Mouse (Mus musculus) cerebellum, adult 2 months (tissue): Measurements from ENCODE around the gene Pik3r1. TPM values are rescaled to one million over a fixed set of nuclear protein-coding genes. Genes with fewer than 3 reads are reported as not detected.

Source experiments
- DNase-seq, 2 experiments: peaks; one replicate each; pipeline ENCODE4 v3.0.0; 2021
- H3K27ac ChIP-seq: fragments of 200-500 bp; 2 replicates; pipeline ENCODE4 v1.5.1; 2012; ENCODE audit warnings: low read length, control low read depth, inconsistent platforms; ENCODE audit not compliant: insufficient read depth
- H3K27me3 ChIP-seq: fragments of 200-500 bp; 2 replicates; pipeline ENCODE4 v1.6.1; 2012; ENCODE audit warnings: inconsistent platforms, mild to moderate bottlenecking, low read length, moderate library complexity; ENCODE audit not compliant: control insufficient read depth, insufficient read depth
- H3K4me1 ChIP-seq: fragments of 200-500 bp; 2 replicates; pipeline ENCODE4 v1.6.1; 2011; ENCODE audit warnings: low read length; ENCODE audit not compliant: control insufficient read depth, insufficient read depth
- H3K4me3 ChIP-seq: fragments of 200-500 bp; replicated peaks from 2 replicates; pipeline ENCODE3; 2011; ENCODE audit warnings: mild to moderate bottlenecking, low read depth, low read length, control low read depth; ENCODE audit not compliant: insufficient read depth
- CTCF ChIP-seq: fragments of 200-500 bp; IDR thresholded peaks from 2 replicates; pipeline ENCODE4 v1.5.1; 2011; ENCODE audit warnings: low read depth, mild to moderate bottlenecking, control low read depth, low read length, moderate library complexity, borderline replicate concordance; ENCODE audit not compliant: insufficient read depth
- POLR2A ChIP-seq: fragments of 200-500 bp; IDR thresholded peaks from 2 replicates; pipeline ENCODE4 v1.6.1; 2011; ENCODE audit warnings: low read length, control low read depth, borderline replicate concordance; ENCODE audit not compliant: insufficient read depth
- WGBS: fragments of 180-500 bp; shearing (Covaris S2); methylation state at CpG from one replicate; pipeline ENCODE4 v1.1.7; 2018; 5-methylcytosine and 5-hydroxymethylcytosine counted together
- polyA plus RNA-seq: library from polyadenylated mRNA; depleted of rRNA; stranded (reverse); fragments of >200 nt; gene quantifications from 2 replicates; pipeline ENCODE4 v1.2.3, GENCODE M21; 2012

The Pik3r1 gene
- polyA plus RNA-seq, 1 experiment, result 44.9 TPM

DNA sequence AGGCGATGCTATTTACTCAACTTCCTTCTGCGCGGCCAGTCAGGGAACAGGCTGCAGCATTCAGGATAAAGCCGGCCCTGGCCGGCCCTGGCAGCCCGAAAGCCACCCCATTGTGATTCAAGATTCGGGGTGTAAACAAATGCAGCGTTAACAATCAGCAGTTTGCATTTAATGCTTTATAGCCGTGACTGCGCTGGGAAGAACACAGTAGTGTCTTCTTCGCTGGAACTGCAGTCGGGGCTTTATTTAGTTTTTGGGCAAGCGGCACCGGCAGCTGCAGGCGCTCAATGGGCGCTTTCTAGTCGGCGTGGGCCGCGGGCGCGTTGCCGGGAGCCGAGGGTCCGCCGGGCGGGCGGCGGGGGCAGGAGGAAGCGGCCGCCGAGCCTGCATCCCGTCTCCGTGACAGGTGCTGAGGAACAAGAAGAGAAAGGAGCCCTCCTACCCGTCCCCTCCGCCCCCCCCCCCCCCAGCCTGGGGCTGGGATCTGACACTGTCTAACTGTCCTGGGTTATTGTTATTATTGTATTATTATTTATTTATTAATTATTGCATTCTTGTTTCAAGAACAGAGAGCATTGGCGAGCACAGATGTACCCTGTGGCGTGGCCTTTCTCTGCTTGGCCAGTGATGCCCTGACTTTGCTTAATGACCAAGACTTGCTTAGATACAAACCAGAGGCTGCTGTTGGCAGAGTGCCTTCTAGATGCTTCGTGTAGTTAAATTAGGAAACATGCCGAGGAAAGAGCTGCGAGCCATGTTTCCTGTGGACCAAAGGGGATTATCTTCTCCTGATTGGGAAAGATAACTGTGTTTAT, 33.6 kb upstream of the Pik3r1 start:
- no peak overlapping the region for H3K27ac ChIP-seq

DNA sequence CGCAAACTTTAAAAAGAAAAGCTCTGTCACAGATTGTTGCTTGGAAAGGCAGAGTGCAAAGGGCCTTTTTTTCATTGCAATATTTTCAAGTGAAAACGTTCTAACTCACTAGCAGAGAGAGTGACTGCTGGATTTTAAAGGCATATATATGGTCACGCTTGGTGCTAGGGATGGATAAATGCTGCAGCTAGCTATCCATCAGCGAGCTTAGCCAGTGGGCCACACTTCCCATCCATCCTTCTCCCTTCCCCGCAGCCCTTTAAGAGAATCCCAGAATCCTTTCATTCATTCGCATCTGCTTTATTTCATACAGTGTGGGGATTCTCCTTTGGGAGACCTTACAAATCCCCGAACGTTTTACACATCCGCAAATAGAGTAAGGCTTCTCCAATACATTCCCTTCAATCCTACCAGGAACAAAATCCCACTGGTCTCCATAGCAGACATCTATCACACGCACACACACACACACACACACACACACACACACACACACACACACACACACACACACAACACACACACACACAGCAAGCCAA, 32.9 kb upstream of the Pik3r1 start:
- 54% methylated on average over 10 of the region's 10 CpGs for WGBS
- Histone ChIP-seq H3K27me3 (no peaks in the 10 kb centered on the region), H3K27ac (0 out of 2 replicates have a peak overlapping the region, but pooled peaks have one; percentile 34), H3K4me1 (no peaks in the 10 kb centered on the region), H3K4me3 (peak overlapping the region; percentile 91)
- DNase-seq, result no peak
- TF ChIP-seq POLR2A, result no peak
- no peak for TF ChIP-seq CTCF

More for the DNA sequence above, 33.6 kb upstream of the Pik3r1 start:
- Histone ChIP-seq H3K4me1 (no peaks in the 10 kb centered on the region), H3K4me3 (peak overlapping the region; percentile 91), H3K27me3 (no peaks in the 10 kb centered on the region; the same call in 1 of the 2 replicates)
- no peak for TF ChIP-seq CTCF
- DNase-seq, result peak; percentile 56 to 59
- WGBS, result 1% methylated on average over 41 of the region's 41 CpGs

DNA sequence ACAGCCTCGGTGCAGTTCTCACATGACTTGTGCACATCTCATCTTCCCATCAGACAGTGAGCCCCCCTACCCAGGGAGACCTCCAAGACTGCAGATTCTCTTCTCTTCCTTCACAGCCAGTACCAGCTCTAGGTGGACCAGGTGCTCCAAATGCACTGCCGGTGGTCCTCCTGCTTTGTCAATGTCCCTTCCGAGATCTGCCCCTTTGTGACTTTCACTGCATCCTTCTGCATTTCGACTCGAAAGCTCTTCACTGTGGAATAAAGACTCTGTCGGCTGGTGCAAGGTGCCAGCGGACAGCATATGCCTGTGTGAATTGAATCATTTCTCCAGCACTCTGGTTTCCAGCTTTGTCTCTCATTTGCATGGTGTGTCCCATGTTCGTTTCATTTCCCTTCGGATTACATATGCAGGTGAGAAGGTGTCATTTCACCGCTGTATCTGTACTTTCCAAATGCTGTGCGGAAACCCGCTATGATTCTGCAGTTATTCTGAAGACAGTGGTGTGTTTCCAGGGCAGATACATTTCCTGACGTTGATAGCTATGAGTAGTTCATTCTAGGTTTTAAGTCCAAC, 32.1 kb upstream of the Pik3r1 start:
- DNase-seq, result no peak
- no peaks in the 10 kb centered on the region for H3K27me3 ChIP-seq
- no peak for TF ChIP-seq POLR2A
- H3K27ac ChIP-seq, result no peak overlapping the region
- 89% methylated on average over 13 of the region's 13 CpGs for WGBS
- H3K4me3 ChIP-seq, result no peak overlapping the region
- H3K4me1 ChIP-seq, result no peaks in the 10 kb centered on the region

DNA sequence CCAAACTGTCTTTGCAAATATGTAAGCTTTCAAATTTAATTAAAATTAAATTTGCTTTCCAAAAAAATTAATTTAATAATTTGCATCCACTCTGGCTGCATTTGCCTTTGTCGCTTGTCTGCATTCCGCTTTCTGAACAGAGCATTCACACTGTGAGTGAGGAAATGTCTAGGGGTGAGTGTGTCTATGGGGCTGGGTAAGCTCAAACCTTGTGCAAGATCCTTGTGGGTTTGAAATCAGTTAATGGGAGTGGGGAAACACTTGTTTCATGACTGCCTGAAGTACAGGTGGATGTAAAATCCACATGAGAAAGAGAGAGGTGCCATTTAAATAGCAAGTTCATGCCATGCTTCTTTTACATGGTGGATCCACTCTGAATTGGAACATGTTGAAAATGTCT, 31.3 kb upstream of the Pik3r1 start:
- no peak overlapping the region for H3K4me3 ChIP-seq
- TF ChIP-seq CTCF (no peak), POLR2A (no peak)
- no peaks in the 10 kb centered on the region for H3K27me3 ChIP-seq
- no peak for DNase-seq
- no peaks in the 10 kb centered on the region for H3K4me1 ChIP-seq
- H3K27ac ChIP-seq, result no peak overlapping the region
- WGBS, result 98% methylated on average over 2 of the region's 2 CpGs

DNA sequence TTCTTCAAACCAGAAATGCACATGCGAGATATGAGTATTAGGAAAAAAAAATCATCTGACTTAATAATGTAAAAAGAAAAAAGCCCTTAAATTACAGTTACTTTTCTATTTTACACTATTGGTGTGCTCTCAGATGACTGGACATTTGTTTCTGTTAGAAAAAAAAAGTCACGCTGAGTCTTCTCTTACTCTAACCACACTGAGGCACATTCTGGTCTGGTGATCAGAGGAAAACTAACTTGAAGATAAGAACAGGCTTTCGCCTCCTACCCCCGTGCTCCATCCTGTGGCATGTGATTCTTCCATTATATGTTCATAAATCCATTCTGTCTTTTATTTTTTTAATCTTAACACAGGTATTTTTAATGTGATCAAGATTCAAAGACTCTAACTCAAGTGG, 30.5 kb upstream of the Pik3r1 start:
- no peak for TF ChIP-seq POLR2A
- no peak for TF ChIP-seq CTCF
- Histone ChIP-seq H3K4me3 (no peak overlapping the region), H3K27me3 (no peaks in the 10 kb centered on the region)

DNA sequence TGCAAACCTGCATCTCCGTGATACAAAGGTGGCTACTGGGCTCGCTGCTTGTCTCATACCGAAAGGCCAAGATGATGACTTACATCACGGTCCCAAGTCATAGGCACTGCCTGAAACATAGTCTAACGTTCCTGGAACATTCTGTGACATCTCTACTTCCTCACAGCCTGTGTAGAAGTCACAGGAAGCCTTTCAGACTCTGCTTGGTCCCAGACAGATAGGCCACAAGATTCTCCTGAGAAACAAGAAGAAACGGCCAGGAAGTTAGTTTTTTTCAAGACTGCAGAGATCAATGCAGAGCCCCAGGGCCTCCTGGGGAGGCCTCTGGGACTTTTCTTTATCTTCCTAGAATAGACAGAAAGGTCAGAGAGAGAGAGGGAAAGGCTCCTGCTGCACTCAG, 29.0 kb upstream of the Pik3r1 start:
- no peak for TF ChIP-seq CTCF
- TF ChIP-seq POLR2A, result no peak
- DNase-seq, result no peak
- no peaks in the 10 kb centered on the region for H3K4me1 ChIP-seq
- WGBS, result 73% methylated on average over 6 of the region's 6 CpGs
- H3K4me3 ChIP-seq, result no peak overlapping the region
- no peaks in the 10 kb centered on the region for H3K27me3 ChIP-seq
- H3K27ac ChIP-seq, result no peak overlapping the region

More for the DNA sequence above, 30.5 kb upstream of the Pik3r1 start:
- Histone ChIP-seq H3K27ac (no peak overlapping the region), H3K4me1 (no peaks in the 10 kb centered on the region)
- DNase-seq, result no peak
- WGBS, result 93% methylated on average over 4 of the region's 4 CpGs

DNA sequence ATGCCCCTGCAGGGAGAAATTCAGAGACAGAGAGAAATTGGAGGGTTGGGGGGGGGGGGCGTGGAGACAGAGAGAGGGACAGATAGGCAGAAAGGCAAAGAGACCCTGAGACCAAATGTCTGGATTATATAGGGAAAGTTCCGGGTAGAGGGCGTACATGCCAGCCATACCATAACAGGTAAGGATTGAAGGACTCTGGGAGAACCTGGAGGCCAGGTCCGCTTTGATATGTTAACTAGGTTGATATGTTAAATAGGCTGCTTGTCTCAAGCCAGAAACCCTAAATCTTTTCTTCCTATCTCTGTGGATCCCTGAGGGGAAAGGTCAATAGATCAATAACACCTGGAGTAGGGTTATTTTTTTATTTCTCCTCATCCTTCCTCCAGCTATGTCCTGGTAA, 17.7 kb upstream of the Pik3r1 start:
- TF ChIP-seq POLR2A, result no peak
- no peak for TF ChIP-seq CTCF

More for the DNA sequence above, 17.7 kb upstream of the Pik3r1 start:
- H3K27ac ChIP-seq, result no peak overlapping the region
- no peaks in the 10 kb centered on the region for H3K4me1 ChIP-seq
- no peak for DNase-seq
- WGBS, result 79% methylated on average over 4 of the region's 4 CpGs
- no peak overlapping the region for H3K4me3 ChIP-seq
- no peaks in the 10 kb centered on the region for H3K27me3 ChIP-seq
